Mouse (Mus musculus): ENCODE results near the gene Lama2.

The Lama2 gene

GRCm38 (mm10) chr10:27387531-27387930 lies 232.0 kb downstream of the Lama2 start:
- DNase-seq (ENCODE audit: low read depth in 1 of 2, low spot score in 2 of 2), result no peak

GRCm38 (mm10) chr10:27384636-27385035 lies 234.9 kb downstream of the Lama2 start:
- DNase-seq (ENCODE audit: low read depth in 1 of 2, low spot score in 2 of 2), result no peak

- DNase-seq (ENCODE audit: low read depth in 1 of 2, low spot score in 2 of 2), result no peak
Observed at GRCm38 (mm10) chr10:27382887-27383609, 236.5 kb downstream of the Lama2 start.

GRCm38 (mm10) chr10:27378286-27378685 lies 241.3 kb downstream of the Lama2 start:
- DNase-seq (ENCODE audit: low read depth in 1 of 2, low spot score in 2 of 2), result no peak

GRCm38 (mm10) chr10:27344278-27344677 lies 275.3 kb downstream of the Lama2 start:
- no peak for DNase-seq (ENCODE audit: low read depth in 1 of 2, low spot score in 2 of 2)

- no peak for DNase-seq (ENCODE audit: low read depth in 1 of 2, low spot score in 2 of 2)
Observed at GRCm38 (mm10) chr10:27322410-27322990, 297.1 kb downstream of the Lama2 start.

GRCm38 (mm10) chr10:27307444-27307843 lies 312.1 kb downstream of the Lama2 start:
- DNase-seq (ENCODE audit: low read depth in 1 of 2, low spot score in 2 of 2), result no peak

GRCm38 (mm10) chr10:27305301-27305700 lies 314.3 kb downstream of the Lama2 start:
- DNase-seq (ENCODE audit: low read depth in 1 of 2, low spot score in 2 of 2), result no peak

- no peak for DNase-seq (ENCODE audit: low read depth in 1 of 2, low spot score in 2 of 2)
Observed at GRCm38 (mm10) chr10:27285098-27285860, 334.3 kb downstream of the Lama2 start.

GRCm38 (mm10) chr10:27267432-27267831 lies 352.1 kb downstream of the Lama2 start:
- no peak for DNase-seq (ENCODE audit: low read depth in 1 of 2, low spot score in 2 of 2)

- no peak for DNase-seq (ENCODE audit: low read depth in 1 of 2, low spot score in 2 of 2)
Observed at GRCm38 (mm10) chr10:27265812-27266211, 353.7 kb downstream of the Lama2 start.

GRCm38 (mm10) chr10:27264713-27265112 lies 354.8 kb downstream of the Lama2 start:
- DNase-seq (ENCODE audit: low read depth in 1 of 2, low spot score in 2 of 2), result no peak

GRCm38 (mm10) chr10:27249741-27250140 lies 369.8 kb downstream of the Lama2 start:
- no peak for DNase-seq (ENCODE audit: low read depth in 1 of 2, low spot score in 2 of 2)

- no peak for DNase-seq (ENCODE audit: low read depth in 1 of 2, low spot score in 2 of 2)
Observed at GRCm38 (mm10) chr10:27234755-27235154, 384.8 kb downstream of the Lama2 start.

GRCm38 (mm10) chr10:27233577-27233976 lies 386.0 kb downstream of the Lama2 start:
- DNase-seq (ENCODE audit: low read depth in 1 of 2, low spot score in 2 of 2), result no peak

GRCm38 (mm10) chr10:27223815-27224375 lies 395.7 kb downstream of the Lama2 start:
- DNase-seq (ENCODE audit: low read depth in 1 of 2, low spot score in 2 of 2), result no peak

- DNase-seq (ENCODE audit: low read depth in 1 of 2, low spot score in 2 of 2), result no peak
Observed at GRCm38 (mm10) chr10:27222639-27223315, 396.8 kb downstream of the Lama2 start.

GRCm38 (mm10) chr10:27219698-27220097 lies 399.9 kb downstream of the Lama2 start:
- DNase-seq (ENCODE audit: low read depth in 1 of 2, low spot score in 2 of 2), result no peak

GRCm38 (mm10) chr10:27207320-27207719 lies 412.2 kb downstream of the Lama2 start:
- DNase-seq (ENCODE audit: low read depth in 1 of 2, low spot score in 2 of 2), result no peak

- DNase-seq (ENCODE audit: low read depth in 1 of 2, low spot score in 2 of 2), result no peak
Observed at GRCm38 (mm10) chr10:27198443-27198842, 421.1 kb downstream of the Lama2 start.
